Mouse (Mus musculus) CD4-positive, CD25-positive, alpha-beta regulatory T cell, adult 2 months (primary cell): ENCODE measurements around the gene Gm28308.

ENCODE experiments used
- DNase-seq: peaks from one replicate; pipeline ENCODE4 v3.0.0-alpha.2; 2012; ENCODE audit warnings: low read depth, low spot score

Gene Gm28308

GRCm38 (mm10) chr6:52246916-52247315, 33.8 kb upstream of the Gm28308 start:
- DNase-seq = no peak

GRCm38 (mm10) chr6:52246403-52246803, 33.3 kb upstream of the Gm28308 start:
- DNase-seq = no peak

GRCm38 (mm10) chr6:52245757-52246142, 32.6 kb upstream of the Gm28308 start, which contains the start of gene Hoxa11:
Hoxa11 (minus strand) TSS chr6:52245810.
- DNase-seq = peak; percentile 43

- DNase-seq = peak; percentile 41
Measured at GRCm38 (mm10) chr6:52245040-52245756, 32.1 kb upstream of the Gm28308 start.

- DNase-seq = no peak
Measured at GRCm38 (mm10) chr6:52244471-52245039, 31.4 kb upstream of the Gm28308 start.

- no peak for DNase-seq
Measured at GRCm38 (mm10) chr6:52243681-52244121, 30.6 kb upstream of the Gm28308 start.

GRCm38 (mm10) chr6:52242801-52243332, 29.7 kb upstream of the Gm28308 start:
- no peak for DNase-seq

- no peak for DNase-seq
Measured at GRCm38 (mm10) chr6:52241001-52241621, 28.0 kb upstream of the Gm28308 start.

GRCm38 (mm10) chr6:52240389-52241000, 27.4 kb upstream of the Gm28308 start, which contains the start of gene Hoxa10:
Hoxa10 (minus strand) TSS chr6:52240854.
- peak; percentile 90 for DNase-seq

GRCm38 (mm10) chr6:52239625-52240388, 26.7 kb upstream of the Gm28308 start:
- no peak for DNase-seq

GRCm38 (mm10) chr6:52238976-52239375, 25.8 kb upstream of the Gm28308 start:
- no peak for DNase-seq

GRCm38 (mm10) chr6:52238155-52238545, 25.0 kb upstream of the Gm28308 start:
- DNase-seq = no peak

- DNase-seq = no peak
Measured at GRCm38 (mm10) chr6:52237346-52238154, 24.4 kb upstream of the Gm28308 start.

GRCm38 (mm10) chr6:52236806-52237205, 23.7 kb upstream of the Gm28308 start:
- DNase-seq = no peak

- no peak for DNase-seq
Measured at GRCm38 (mm10) chr6:52235866-52236265, 22.7 kb upstream of the Gm28308 start.

- no peak for DNase-seq
Measured at GRCm38 (mm10) chr6:52235267-52235666, 22.1 kb upstream of the Gm28308 start.

- no peak for DNase-seq
Measured at GRCm38 (mm10) chr6:52234428-52235140, 21.4 kb upstream of the Gm28308 start.

GRCm38 (mm10) chr6:52233546-52234427, 20.6 kb upstream of the Gm28308 start:
- DNase-seq = peak; percentile 51
